Mouse (Mus musculus) olfactory bulb, adult 2 months (tissue): ENCODE measurements around the gene Snrnp70. TPM values are rescaled to one million over a fixed set of nuclear protein-coding genes. Genes with fewer than 3 reads are reported as not detected.

Source experiments
- H3K27ac ChIP-seq: fragments of 200-500 bp; 2 replicates; pipeline ENCODE4 v1.5.1; 2012; ENCODE audit warnings: low read depth, low read length; ENCODE audit not compliant: insufficient read depth
- H3K4me1 ChIP-seq: fragments of 200-500 bp; 2 replicates; pipeline ENCODE4 v1.6.1; 2012; ENCODE audit warnings: low read length; ENCODE audit not compliant: control insufficient read depth, insufficient read depth
- H3K4me3 ChIP-seq: fragments of 200-500 bp; 2 replicates; pipeline ENCODE4 v1.5.1; 2012; ENCODE audit warnings: mild to moderate bottlenecking, low read depth, low read length, moderate library complexity; ENCODE audit not compliant: insufficient read depth
- CTCF ChIP-seq: fragments of 200-500 bp; IDR thresholded peaks from 2 replicates; pipeline ENCODE4 v1.5.1; 2012; ENCODE audit warnings: low read depth, mild to moderate bottlenecking, low read length, moderate library complexity; ENCODE audit not compliant: insufficient read depth
- POLR2A ChIP-seq: fragments of 200-500 bp; IDR thresholded peaks from 2 replicates; pipeline ENCODE4 v1.6.1; 2012; ENCODE audit warnings: mild to moderate bottlenecking, low read depth, low read length, moderate library complexity; ENCODE audit not compliant: insufficient read depth
- WGBS: fragments of 180-500 bp; shearing (Covaris S2); methylation state at CpG from one replicate; pipeline ENCODE4 v1.1.7; 2018; 5-methylcytosine and 5-hydroxymethylcytosine counted together
- polyA plus RNA-seq: library from polyadenylated mRNA; stranded (reverse); fragments of >200 nt; gene quantifications from 2 replicates; pipeline ENCODE4 v1.2.4, GENCODE M21; 2012; ENCODE audit warnings: low replicate concordance; ENCODE audit not compliant: missing spikeins, insufficient read depth, insufficient read length

The Snrnp70 gene
- 1,039 and 1,720 TPM in 2 replicates for polyA plus RNA-seq

GRCm38 (mm10) chr7:45395578-45396336, at the start of gene Snrnp70:
Snrnp70 (minus strand) TSS chr7:45395742.
- Histone ChIP-seq H3K27ac (peak within 1 kb of the TSS; percentile 88), H3K4me3 (peak within 1 kb of the TSS; percentile 81), H3K4me1 (peaks cover 8% of the 10 kb centered on the region)
- peak; percentile 91 for TF ChIP-seq POLR2A
- TF ChIP-seq CTCF: no peak
- WGBS: under 1% methylated on average over 60 of the region's 60 CpGs

GRCm38 (mm10) chr7:45443526-45444420, 48.2 kb upstream of the Snrnp70 start:
- H3K27ac ChIP-seq: no peak overlapping the region
- TF ChIP-seq CTCF (no peak), POLR2A (no peak)
- 92% methylated on average over 22 of the region's 22 CpGs for WGBS
- H3K4me1 ChIP-seq: 0 out of 2 replicates have a peak, but pooled peaks cover 2% of the 10 kb centered on the region
- H3K4me3 ChIP-seq: no peak overlapping the region

- H3K4me3 ChIP-seq: no peak within 1 kb of the TSS
- 40% methylated on average over 19 of the region's 19 CpGs for WGBS
Measured at GRCm38 (mm10) chr7:45437521-45438276, 42.2 kb upstream of the Snrnp70 start, which contains the start of gene Ruvbl2. Ruvbl2 (minus strand) TSS chr7:45438096.

GRCm38 (mm10) chr7:45437046-45437445, 41.5 kb upstream of the Snrnp70 start:
- H3K27ac ChIP-seq: no peak overlapping the region
- WGBS: 60% methylated on average over 6 of the region's 6 CpGs
- peaks cover 25% of the 10 kb centered on the region for H3K4me1 ChIP-seq
- TF ChIP-seq CTCF: no peak
- no peak for TF ChIP-seq POLR2A
- H3K4me3 ChIP-seq: no peak overlapping the region

More at GRCm38 (mm10) chr7:45437521-45438276, 42.2 kb upstream of the Snrnp70 start, which contains the start of gene Ruvbl2:
- Histone ChIP-seq H3K27ac (no peak within 1 kb of the TSS), H3K4me1 (peaks cover 24% of the 10 kb centered on the region)
- TF ChIP-seq CTCF (no peak), POLR2A (no peak)

- WGBS: 92% methylated on average over 5 of the region's 5 CpGs
- Histone ChIP-seq H3K4me1 (peaks cover 25% of the 10 kb centered on the region), H3K27ac (no peak overlapping the region), H3K4me3 (no peak overlapping the region)
- no peak for TF ChIP-seq POLR2A
- no peak for TF ChIP-seq CTCF
Measured at GRCm38 (mm10) chr7:45436444-45436843, 40.9 kb upstream of the Snrnp70 start.

GRCm38 (mm10) chr7:45435038-45435437, 39.5 kb upstream of the Snrnp70 start:
- H3K27ac ChIP-seq: peak overlapping the region; percentile 5; the same call in 1 of the 2 replicates
- WGBS: 1% methylated on average over 16 of the region's 16 CpGs

GRCm38 (mm10) chr7:45434203-45435015, 38.9 kb upstream of the Snrnp70 start, which contains the start of gene Gys1:
Gys1 (plus strand) TSS chr7:45434844.
- under 1% methylated on average over 45 of the region's 45 CpGs for WGBS
- Histone ChIP-seq H3K27ac (peak within 1 kb of the TSS; percentile 48), H3K4me1 (peaks cover 25% of the 10 kb centered on the region), H3K4me3 (peak within 1 kb of the TSS; percentile 68)
- TF ChIP-seq CTCF: peak; percentile 82
- 0 out of 2 replicates have a peak, but pooled peaks have one; percentile 49 for TF ChIP-seq POLR2A

More at GRCm38 (mm10) chr7:45435038-45435437, 39.5 kb upstream of the Snrnp70 start:
- H3K4me3 ChIP-seq: peak overlapping the region; percentile 56
- TF ChIP-seq CTCF: no peak
- no peak for TF ChIP-seq POLR2A
- H3K4me1 ChIP-seq: peaks cover 25% of the 10 kb centered on the region
